Mouse (Mus musculus) heart, postnatal 14 days (tissue): ENCODE measurements around the gene Rapgef1. TPM values are rescaled to one million over a fixed set of nuclear protein-coding genes. Genes with fewer than 3 reads are reported as not detected.
"Not testable (repeated sequence)": the region's sequence is repeated elsewhere in the genome, so short reads cannot be mapped to it uniquely, and the experiment has no call there.

Experiments used
- DNase-seq, 2 experiments: peaks; one replicate each; pipeline ENCODE4 v3.0.0; 2021 to 2022
- intact Hi-C: fragments of 180-260 bp; cut with DNase I; formaldehyde crosslinking; loops from one replicate; pipeline ENCODE4 v1.15.1; 2025
- total RNA-seq, 2 experiments: library from RNA; stranded (reverse); gene quantifications; 2 replicates each; pipeline ENCODE4 v1.2.3; 2021

Gene Rapgef1
- total RNA-seq, 2 experiments from 2014 or later, result 89.6 to 91.6 TPM

DNA sequence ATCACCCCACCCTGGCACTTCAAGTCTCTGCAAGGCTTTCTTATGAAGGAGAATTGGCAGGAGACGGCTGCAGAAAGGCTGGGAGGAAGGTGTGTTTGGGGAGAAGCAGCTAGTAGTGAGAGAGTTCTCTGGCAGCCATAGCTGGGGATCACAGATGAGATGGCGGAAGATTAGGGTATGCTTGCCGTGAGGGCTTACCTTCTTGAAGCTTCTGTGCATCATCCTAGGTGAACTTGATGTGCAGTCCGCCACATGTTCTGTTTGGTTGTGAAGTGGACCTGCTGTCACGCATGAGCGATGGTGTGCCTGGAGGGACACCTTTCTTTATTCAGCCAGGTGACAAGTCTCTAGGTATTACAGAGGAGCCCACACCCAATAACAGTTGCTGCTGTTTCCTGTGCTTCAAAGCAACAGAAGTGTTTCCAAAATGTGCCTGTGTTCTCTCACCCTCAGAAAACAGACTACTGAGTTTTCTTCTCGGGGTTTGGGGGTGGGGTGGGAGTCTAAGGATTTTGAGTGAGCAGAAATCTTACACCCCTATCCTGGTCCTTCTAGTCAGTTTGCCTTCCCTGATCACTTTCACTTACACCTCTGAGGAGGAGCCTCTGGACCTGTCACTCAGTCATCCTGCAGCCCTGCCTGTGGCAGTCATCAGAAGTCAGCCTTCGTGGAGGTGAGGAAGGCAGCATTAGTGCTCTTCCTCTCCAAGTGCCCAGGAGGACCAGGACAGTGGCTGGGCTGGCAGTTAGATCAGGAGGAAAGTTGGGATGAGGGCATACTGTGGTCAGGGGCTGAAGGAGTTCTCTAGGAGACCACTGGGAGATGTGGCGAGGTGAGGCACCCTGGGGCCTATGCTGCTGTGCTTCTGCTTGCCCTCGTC, 2.8 kb downstream of the Rapgef1 start:
- intact Hi-C loops, result no loop called here

GRCm38 (mm10) chr2:29623247-29624090, 3.9 kb downstream of the Rapgef1 start:
- intact Hi-C loops, result no loop called here
- no peak for DNase-seq

More for the DNA sequence above, 2.8 kb downstream of the Rapgef1 start:
- DNase-seq, result no peak

DNA sequence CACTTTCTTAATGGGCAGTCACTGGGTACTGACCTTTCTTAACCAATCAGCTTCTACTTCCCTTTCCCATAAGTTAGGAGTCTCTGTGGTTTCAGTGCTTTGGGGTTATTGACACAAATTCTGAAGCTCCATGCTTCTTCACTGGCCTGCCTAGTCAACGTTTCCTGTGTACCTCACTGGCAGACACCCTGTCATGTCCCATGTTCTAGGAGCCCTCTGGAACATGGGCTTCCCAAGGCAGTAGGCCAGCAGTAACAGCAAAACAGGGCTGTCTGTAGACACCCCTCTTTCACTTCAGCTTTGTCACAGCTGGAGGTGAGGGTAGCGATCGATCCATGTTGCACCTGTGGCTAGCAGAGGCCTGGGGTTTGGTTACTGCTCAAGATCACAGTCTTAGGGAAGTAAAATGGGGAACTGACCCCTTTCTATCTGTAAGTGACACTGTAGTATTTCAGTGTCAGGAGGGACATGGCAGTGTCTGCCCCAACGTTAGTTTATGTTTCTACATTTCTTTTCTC, 4.6 kb downstream of the Rapgef1 start:
- intact Hi-C loops, result no loop called here

GRCm38 (mm10) chr2:29624739-29625138, 5.2 kb downstream of the Rapgef1 start:
- DNase-seq, result peak; percentile 57 to 63
- intact Hi-C loops, result no loop called here

More for the DNA sequence above, 4.6 kb downstream of the Rapgef1 start:
- DNase-seq, result no peak

- no peak for DNase-seq
- intact Hi-C loops, result no loop called here
These were observed 6.2 kb downstream of the Rapgef1 start for GRCm38 (mm10) chr2:29625573-29626200.

DNA sequence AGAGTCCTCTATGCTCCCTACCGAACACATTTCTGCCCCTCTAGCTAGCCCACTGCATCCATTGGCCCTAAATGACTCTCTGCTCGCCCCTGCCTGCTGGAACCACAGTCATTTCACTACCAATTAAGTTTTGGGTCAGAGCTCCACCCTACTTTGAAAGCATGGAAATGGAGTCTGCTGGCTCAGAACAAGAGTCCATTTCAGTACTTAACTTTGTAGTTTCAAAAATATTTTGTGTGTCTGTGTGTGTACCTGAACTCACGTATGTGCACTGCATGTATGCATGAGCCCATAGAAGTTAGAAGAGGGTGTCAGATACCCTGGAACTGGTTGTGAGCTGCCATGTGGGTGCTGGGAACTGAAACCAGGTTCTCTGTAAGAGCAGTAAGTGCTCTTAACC, 7.8 kb downstream of the Rapgef1 start:
- intact Hi-C loops, result no loop called here

GRCm38 (mm10) chr2:29628186-29628585, 8.7 kb downstream of the Rapgef1 start:
- DNase-seq, result no peak
- intact Hi-C loops, result no loop called here

More for the DNA sequence above, 7.8 kb downstream of the Rapgef1 start:
- DNase-seq, result no peak

DNA sequence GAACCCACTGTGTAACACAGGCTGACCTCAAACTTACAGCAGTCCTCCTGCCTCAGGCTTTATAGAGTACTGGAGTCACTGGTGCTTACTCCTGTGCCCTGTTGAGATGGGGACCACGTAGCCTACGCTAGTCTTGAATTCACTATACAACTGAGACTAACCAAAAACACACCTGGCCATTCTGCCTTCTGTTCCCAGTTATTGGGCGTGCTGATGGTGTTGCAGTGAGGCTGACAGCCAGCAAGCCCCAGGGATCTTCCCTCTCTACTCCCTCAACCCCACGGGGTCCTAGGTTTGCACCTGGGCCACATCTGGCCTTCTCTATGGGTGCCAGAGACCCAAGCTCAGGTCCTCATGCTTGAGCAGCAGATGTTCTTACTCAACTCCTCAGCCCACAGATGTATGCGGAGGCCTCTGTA, 9.3 kb downstream of the Rapgef1 start:
- DNase-seq, result no peak
- intact Hi-C loops, result no loop called here

DNA sequence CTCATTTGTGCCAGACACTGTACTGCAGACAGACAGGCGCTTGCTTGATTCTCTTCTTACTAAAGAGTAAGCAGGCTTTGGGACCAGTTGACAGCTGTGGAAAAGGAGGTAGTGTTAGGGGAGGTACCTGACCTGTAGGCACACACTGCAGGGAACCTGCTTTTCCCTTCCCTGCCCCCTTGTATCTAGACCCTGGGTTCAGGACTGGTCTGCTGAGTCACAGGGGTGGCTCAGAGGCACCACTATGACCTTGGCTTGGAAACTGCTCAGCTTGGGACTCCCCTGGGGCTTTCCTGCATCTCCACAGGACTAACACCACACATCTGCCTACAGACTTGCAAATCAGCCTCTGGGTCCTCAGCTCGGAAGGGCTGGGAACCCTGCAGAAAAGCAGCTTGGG, 9.8 kb downstream of the Rapgef1 start:
- no peak for DNase-seq
- intact Hi-C loops, result no loop called here

- intact Hi-C loops, result no loop called here
- no peak for DNase-seq
These were observed 10.7 kb downstream of the Rapgef1 start for GRCm38 (mm10) chr2:29630141-29630771.

DNA sequence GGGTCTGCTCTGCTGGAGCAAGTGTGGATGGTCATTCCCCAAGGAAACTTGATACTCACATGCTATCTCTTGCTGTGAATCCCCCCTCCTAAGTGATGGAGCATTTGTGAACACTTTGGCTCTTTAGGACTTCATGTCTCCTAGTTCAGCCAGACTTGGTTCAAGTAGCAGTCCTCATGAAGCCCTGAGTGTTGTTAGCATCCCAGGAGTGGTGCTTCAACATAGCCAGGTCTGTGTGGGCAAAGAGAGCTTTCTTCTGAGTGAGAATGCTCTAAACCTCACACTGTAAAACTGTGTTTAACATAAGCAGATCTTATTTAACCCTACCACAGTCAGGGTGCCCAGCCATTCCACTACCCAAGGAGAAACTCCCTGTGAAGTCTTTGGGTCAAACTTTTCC, 11.5 kb downstream of the Rapgef1 start:
- intact Hi-C loops, result no loop called here
- DNase-seq, result no peak

DNA sequence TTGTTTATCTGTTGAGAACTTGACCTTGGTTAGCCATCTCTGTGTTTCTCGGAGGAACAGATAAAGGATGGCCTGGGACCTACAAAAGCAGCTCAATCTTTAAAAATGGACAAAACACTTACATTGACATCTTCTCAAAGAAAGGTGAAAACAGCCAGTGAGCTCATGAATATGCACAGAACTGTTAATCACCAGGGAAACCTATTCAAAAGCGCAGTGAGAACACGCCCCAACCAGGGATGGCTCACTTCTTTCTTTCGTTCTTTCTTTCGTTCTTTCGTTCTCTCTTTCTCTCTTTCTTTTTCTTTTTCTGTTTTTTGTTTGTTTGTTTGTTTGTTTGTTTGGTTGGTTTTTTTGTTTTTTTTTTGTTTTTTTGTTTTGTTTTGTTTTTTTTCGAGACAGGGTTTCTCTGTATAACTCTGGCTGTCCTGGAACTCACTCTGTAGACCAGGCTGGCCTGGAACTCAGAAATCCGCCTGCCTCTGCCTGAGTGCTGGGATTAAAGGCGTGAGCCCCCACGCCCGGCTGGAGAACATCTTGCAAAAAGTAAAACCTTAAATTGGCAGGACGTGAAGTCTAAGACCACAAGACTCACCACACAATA, 12.1 kb downstream of the Rapgef1 start:
- intact Hi-C loops, DNase-seq: not testable (repeated sequence)

DNA sequence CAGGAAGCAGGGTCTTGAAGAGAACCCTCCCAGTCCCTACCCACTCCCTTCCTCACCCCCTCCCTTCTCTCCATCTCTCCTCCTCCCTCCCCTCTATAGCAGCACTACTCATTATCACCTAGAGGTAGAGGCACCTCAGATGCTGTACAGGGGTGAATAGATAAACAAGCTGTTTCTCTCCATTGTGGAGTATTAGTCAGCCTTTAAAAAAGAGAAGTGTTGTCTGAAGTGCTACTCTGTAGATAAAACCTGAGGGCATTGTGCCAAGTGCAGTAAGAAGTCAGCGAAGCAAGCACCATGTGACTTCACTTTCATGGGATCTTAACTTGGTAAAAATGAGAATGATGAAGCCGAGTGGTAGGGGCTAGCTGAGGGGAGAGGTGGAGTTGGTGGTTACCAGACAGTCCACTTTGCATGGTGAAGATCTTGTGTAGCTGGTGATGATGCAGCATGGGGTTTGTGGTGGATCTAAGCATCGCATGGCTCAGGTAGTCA, 12.7 kb downstream of the Rapgef1 start:
- intact Hi-C loops, result no loop called here
- DNase-seq, result no peak

DNA sequence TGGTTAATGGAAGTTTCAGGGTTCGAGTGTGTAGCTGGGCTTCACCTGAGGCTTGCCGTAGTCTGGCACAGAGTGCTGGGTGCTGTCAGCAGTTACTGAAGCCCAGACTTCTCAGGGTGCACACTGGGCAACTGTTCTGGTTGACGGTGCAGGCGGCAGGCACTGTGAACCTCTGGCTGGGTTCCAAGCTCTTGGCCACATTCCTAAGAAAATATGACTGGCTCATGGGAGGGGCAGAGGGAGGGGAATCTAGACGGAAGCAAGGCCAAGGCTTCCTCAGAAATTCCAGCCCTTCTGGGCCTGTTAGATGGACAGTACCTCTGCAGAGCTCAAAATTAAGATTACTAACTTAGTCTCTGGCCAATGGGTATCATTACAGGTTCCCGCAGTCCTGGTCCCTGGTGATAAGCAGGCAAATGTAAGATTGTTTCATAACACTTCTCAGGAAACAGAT, 13.6 kb downstream of the Rapgef1 start:
- peak; percentile 81 to 90 for DNase-seq
- intact Hi-C loops, result no loop called here

DNA sequence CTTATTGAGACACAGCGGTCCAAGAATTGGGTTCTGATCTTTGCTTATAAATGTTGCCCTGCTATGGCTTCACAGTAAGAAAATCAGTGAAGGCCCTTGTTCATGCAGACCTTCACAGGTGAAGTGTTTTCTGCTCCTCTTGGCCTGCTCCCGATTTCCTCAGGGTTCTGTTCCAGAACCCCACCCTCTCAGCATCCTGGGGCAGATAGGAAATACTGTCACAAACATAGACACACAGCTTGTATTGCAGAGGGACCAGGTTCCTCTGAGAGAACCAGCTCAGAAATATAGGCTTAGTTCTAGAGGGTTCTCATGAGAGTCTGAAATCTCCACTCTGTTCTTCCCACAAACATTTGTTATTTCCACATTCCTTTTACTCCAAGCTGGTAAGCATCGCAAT, 14.3 kb downstream of the Rapgef1 start:
- no peak for DNase-seq
- intact Hi-C loops, result no loop called here

DNA sequence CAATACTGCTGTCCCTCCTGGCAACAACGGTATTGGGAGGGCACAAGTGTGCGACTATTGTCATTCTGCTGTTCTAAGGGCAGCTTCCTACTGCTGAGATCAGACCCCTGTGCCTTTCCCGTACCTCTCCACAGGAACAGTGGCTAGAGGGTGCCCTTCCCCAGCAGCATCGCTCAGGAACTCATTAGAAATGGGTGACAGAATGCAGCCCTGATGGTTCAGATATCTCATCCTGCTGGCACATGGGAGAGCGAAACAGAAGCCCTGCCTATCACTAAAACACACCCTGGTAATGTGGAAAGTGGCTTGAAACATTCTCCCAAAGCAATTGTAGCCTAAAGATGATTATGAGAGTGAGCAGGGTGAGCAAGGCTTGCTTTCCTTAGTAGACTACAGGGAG, 15.0 kb downstream of the Rapgef1 start:
- DNase-seq, result no peak
- intact Hi-C loops, result no loop called here

DNA sequence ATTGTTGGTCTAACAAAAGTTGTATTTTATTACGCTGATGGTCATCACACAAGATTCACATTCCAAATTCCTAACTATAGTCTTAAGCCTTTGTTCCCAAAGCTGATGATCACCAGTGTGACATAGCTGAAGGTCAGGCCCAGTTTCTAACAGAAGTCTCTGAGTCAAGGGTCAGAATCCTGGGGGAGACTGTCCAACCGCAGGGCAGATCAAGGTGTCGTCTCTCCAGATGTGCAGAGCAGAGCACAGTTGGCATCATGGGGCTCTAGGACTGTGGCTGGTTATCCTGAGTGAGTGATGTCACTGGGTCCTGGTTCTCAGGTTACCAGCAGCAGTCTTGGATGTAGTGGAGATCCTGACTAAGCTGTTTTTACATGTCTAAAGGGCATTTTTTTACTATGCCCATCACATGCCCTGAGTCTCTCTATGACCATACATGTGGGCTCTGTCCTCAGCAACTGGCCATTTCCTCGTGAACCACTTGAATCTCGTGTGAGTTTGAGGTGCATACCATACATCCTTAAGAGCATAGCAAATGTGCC, 16.5 kb downstream of the Rapgef1 start:
- intact Hi-C loops, result no loop called here
- no peak for DNase-seq

- intact Hi-C loops, result no loop called here
These were observed 18.0 kb downstream of the Rapgef1 start for GRCm38 (mm10) chr2:29637528-29637927.

GRCm38 (mm10) chr2:29639377-29639776, 19.9 kb downstream of the Rapgef1 start:
- intact Hi-C loops, result no loop called here
- peak in 1 of 2 experiments; percentile 42 for DNase-seq

More at GRCm38 (mm10) chr2:29637528-29637927, 18.0 kb downstream of the Rapgef1 start:
- DNase-seq, result no peak
